Mouse (Mus musculus): ENCODE measurements around the gene Atf6.

GRCm38 (mm10) chr1:170704103-170704502, 163.5 kb downstream of the Atf6 start:
- TF ChIP-seq CHD2 (IDR thresholded peaks at IDR 0.05; ENCODE audit: low read depth, low read length) (no peak), ZNF384 (IDR thresholded peaks at IDR 0.05; ENCODE audit: low read depth, low read length) (no peak), ZC3H11A (IDR thresholded peaks at IDR 0.05; ENCODE audit: borderline replicate concordance, low read depth, low read length) (no peak), MAFK (IDR thresholded peaks at IDR 0.05; ENCODE audit: insufficient read depth, low read depth, low read length) (no peak), HCFC1 (IDR thresholded peaks at IDR 0.05; ENCODE audit: borderline replicate concordance, insufficient read depth, low read length) (no peak)
